Mouse (Mus musculus) limb, embryonic 11.5 days (tissue): ENCODE results near the gene Ncs1. TPM values are rescaled to one million over a fixed set of nuclear protein-coding genes. Genes with fewer than 3 reads are reported as not detected.

Source experiments
- ATAC-seq: fragments of 200-750 bp; cut with Nextera tagmentation; 2 replicates; pipeline ENCODE4 v1.8.0; 2017; ENCODE audit warnings: low read depth; ENCODE audit not compliant: insufficient number of reproducible peaks, low FRiP score, low TSS enrichment
- DNase-seq: peaks from one replicate; pipeline ENCODE4 v3.0.0-alpha.2; 2015; ENCODE audit warnings: low spot score
- H3K27ac ChIP-seq: fragments of 300-500 bp; sonication (generic); replicated peaks from 2 replicates; pipeline ENCODE4 v1.5.1; 2014; ENCODE audit warnings: low read depth, mild to moderate bottlenecking, low read length
- H3K27me3 ChIP-seq: fragments of 300-500 bp; sonication (generic); 2 replicates; pipeline ENCODE4 v1.6.1; 2014; ENCODE audit warnings: mild to moderate bottlenecking, low read length, mixed read lengths; ENCODE audit not compliant: control insufficient read depth, insufficient read depth
- H3K36me3 ChIP-seq: fragments of 300-500 bp; sonication (generic); 2 replicates; pipeline ENCODE4 v1.6.1; 2014; ENCODE audit warnings: mild to moderate bottlenecking, low read length, moderate library complexity, mixed read lengths; ENCODE audit not compliant: control insufficient read depth, insufficient read depth
- H3K4me1 ChIP-seq: fragments of 300-500 bp; sonication (generic); 2 replicates; pipeline ENCODE4 v1.6.1; 2014; ENCODE audit warnings: low read length, mixed read lengths; ENCODE audit not compliant: control insufficient read depth, insufficient read depth
- H3K4me2 ChIP-seq: fragments of 300-500 bp; sonication (generic); 2 replicates; pipeline ENCODE4 v1.6.1; 2014; ENCODE audit warnings: low read depth, mild to moderate bottlenecking, moderate library complexity; ENCODE audit not compliant: severe bottlenecking
- H3K4me3 ChIP-seq: fragments of 300-500 bp; sonication (generic); 2 replicates; pipeline ENCODE4 v1.5.1; 2014; ENCODE audit warnings: low read depth, low read length
- H3K9ac ChIP-seq: fragments of 300-500 bp; sonication (generic); 2 replicates; pipeline ENCODE4 v1.6.1; 2014; ENCODE audit warnings: mild to moderate bottlenecking, low read length
- H3K9me3 ChIP-seq: fragments of 300-500 bp; sonication (generic); 2 replicates; pipeline ENCODE4 v1.6.1; 2016; ENCODE audit warnings: low read length; ENCODE audit not compliant: control insufficient read depth
- WGBS: fragments of 180-500 bp; shearing (Covaris S2); extraction: QIAGEN DNeasy Blood & Tissue Kit; methylation state at CpG from one replicate; pipeline ENCODE4 v1.1.7; 2014; 5-methylcytosine and 5-hydroxymethylcytosine counted together
- polyA plus RNA-seq: library from polyadenylated mRNA; unstranded; fragments of >200 nt; fragmentation: Nextera tagmentation; extraction: Ambion mirVana; gene quantifications from 2 replicates; pipeline ENCODE4 v1.2.1, GENCODE M21; 2014

The Ncs1 gene
- polyA plus RNA-seq = 59.6 and 61.9 TPM in 2 replicates

DNA sequence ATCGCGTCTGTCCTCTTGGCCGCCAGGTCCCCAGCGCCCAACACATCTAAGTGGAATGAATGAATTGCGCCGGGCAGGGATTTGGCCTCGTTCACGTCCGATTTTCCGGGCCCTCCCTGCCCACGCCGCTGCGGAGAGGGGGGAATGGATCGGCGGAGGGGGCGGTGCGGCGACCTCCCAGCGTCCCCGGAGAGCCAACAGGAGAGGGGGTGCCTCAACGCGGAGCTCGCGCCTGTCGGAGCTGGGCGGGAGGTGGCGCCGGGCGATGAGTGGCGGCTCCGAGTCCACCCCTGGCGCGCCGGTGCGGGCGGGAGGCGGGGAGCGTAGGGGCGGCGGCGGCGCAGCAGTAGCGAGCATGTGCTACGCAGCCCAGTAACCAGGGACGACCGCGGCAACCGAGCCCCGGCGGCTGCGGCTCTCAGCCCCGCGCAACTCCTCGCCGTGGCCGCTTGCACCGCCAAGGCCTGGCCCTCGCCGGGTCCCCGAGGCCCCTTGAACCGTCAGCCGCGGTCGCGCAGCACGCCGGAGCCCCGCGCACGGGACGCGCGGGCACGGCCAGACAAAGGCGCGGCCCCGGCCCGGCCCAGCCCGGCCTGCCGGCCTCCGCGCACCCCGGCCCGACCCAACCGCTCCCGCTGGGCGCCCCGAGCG is at the start of gene Ncs1:
Ncs1 (plus strand) TSS at position 333 of the 651 bp plus-strand sequence.
- peak within 1 kb of the TSS; percentile 94 for H3K9ac ChIP-seq
- no peaks in the 10 kb centered on the region for H3K36me3 ChIP-seq
- no peaks in the 10 kb centered on the region for H3K9me3 ChIP-seq
- H3K4me1 ChIP-seq = peaks cover 20% of the 10 kb centered on the region
- peak; percentile 73 for ATAC-seq
- DNase-seq = peak; percentile 79
- H3K27me3 ChIP-seq = no peaks in the 10 kb centered on the region
- H3K27ac ChIP-seq = peak within 1 kb of the TSS; percentile 78
- under 1% methylated on average over 86 of the region's 89 CpGs for WGBS
- H3K4me3 ChIP-seq = peak within 1 kb of the TSS; percentile 86
- peak within 1 kb of the TSS; percentile 84 for H3K4me2 ChIP-seq

- 91% methylated on average over 4 of the region's 4 CpGs for WGBS
- H3K36me3 ChIP-seq = no peaks in the 10 kb centered on the region; the same call in 1 of the 2 replicates
- no peaks in the 10 kb centered on the region for H3K27me3 ChIP-seq
- H3K9me3 ChIP-seq = no peaks in the 10 kb centered on the region
- peaks cover 13% of the 10 kb centered on the region for H3K4me1 ChIP-seq
- no peak for DNase-seq
- no peak for ATAC-seq
- no peak overlapping the region for H3K4me3 ChIP-seq
- H3K27ac ChIP-seq = no peak overlapping the region
- H3K4me2 ChIP-seq = no peak overlapping the region
- no peak overlapping the region for H3K9ac ChIP-seq
Measured at GRCm38 (mm10) chr2:31198621-31199020, 47.0 kb upstream of the Ncs1 start.

GRCm38 (mm10) chr2:31200051-31200450 is 45.6 kb upstream of the Ncs1 start:
- 90% methylated on average over 2 of the region's 2 CpGs for WGBS
- Histone ChIP-seq H3K9ac (no peak overlapping the region), H3K4me3 (no peak overlapping the region), H3K36me3 (no peaks in the 10 kb centered on the region; the same call in 1 of the 2 replicates), H3K4me2 (no peak overlapping the region), H3K9me3 (no peaks in the 10 kb centered on the region), H3K27me3 (no peaks in the 10 kb centered on the region), H3K4me1 (peaks cover 13% of the 10 kb centered on the region), H3K27ac (no peak overlapping the region)
- no peak for ATAC-seq
- DNase-seq = no peak

DNA sequence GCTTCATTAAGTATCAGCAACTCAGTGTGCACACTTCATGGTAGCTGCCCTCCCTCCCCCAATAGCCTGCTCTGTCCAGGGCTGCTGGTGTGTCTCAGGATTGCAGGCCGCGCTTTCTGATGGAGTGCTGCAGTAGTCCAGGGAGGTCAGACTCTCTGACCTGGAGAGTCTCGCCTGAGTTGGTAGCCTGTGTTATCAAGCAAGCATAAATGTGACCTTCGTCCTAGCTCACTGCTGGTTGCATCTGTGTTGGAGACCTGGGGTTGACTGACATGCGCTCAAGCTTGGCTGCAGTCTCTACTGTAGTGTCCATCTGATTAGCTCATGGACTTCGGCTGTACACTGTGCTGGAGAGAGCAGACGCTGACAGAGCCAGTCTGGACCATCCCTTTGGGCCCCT is 43.8 kb upstream of the Ncs1 start:
- Histone ChIP-seq H3K36me3 (no peaks in the 10 kb centered on the region; the same call in 1 of the 2 replicates), H3K4me1 (peaks cover 19% of the 10 kb centered on the region), H3K4me3 (no peak overlapping the region), H3K27ac (no peak overlapping the region), H3K9me3 (no peaks in the 10 kb centered on the region), H3K9ac (no peak overlapping the region), H3K4me2 (no peak overlapping the region), H3K27me3 (no peaks in the 10 kb centered on the region)
- 70% methylated on average over 7 of the region's 7 CpGs for WGBS
- ATAC-seq (no peak), DNase-seq (no peak)

GRCm38 (mm10) chr2:31202357-31202756 is 43.3 kb upstream of the Ncs1 start:
- Histone ChIP-seq H3K4me3 (no peak overlapping the region), H3K9me3 (no peaks in the 10 kb centered on the region), H3K27ac (no peak overlapping the region), H3K36me3 (no peaks in the 10 kb centered on the region; the same call in 1 of the 2 replicates), H3K27me3 (no peaks in the 10 kb centered on the region), H3K4me1 (peaks cover 19% of the 10 kb centered on the region), H3K4me2 (no peak overlapping the region), H3K9ac (no peak overlapping the region)
- 6% methylated on average over 3 of the region's 3 CpGs for WGBS
- ATAC-seq = no peak
- no peak for DNase-seq

DNA sequence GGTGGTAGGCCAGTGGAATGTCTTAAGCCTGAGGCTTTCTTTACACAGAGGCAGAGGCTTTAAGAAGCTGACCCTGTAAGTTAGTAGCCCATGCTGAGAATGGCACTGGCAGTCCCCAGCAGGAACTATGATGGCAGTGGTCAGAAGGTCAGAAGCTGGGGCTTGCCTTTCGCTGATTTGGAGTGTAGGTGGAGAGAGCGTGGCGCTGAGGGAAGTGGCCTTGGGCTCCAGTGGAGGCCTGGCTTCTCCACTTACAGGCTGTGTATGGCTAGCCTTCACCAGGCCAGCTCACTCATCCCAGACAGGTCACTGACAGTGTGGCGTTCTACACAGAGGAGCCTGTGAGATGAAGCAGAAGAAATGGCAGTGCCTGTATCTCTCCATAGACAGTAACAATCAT is 42.7 kb upstream of the Ncs1 start:
- Histone ChIP-seq H3K9ac (no peak overlapping the region), H3K4me1 (peaks cover 19% of the 10 kb centered on the region), H3K36me3 (no peaks in the 10 kb centered on the region), H3K9me3 (no peaks in the 10 kb centered on the region), H3K27me3 (no peaks in the 10 kb centered on the region), H3K4me2 (no peak overlapping the region), H3K4me3 (no peak overlapping the region), H3K27ac (no peak overlapping the region)
- no peak for DNase-seq
- WGBS = 87% methylated on average over 4 of the region's 4 CpGs
- no peak for ATAC-seq

DNA sequence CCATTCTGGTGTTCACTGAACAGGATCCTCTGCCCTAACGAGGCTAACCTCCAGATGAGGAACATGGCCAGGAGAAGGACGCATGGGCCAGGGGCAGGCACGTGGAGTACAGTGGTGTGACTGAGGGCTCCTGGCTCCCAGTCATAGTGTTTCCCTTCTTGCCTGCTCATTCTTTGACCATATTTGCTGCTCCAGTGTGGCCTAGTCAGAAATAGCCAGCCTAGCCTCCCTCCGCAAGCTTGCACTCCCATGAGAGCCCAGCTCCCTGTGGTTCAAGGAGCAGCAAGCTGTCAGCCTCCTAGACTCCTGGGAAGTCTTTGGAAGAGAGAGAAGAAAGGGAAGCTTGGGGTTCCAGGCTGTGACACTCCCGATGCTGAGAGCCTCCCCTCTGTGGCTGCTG is 40.9 kb upstream of the Ncs1 start:
- H3K9me3 ChIP-seq = no peaks in the 10 kb centered on the region
- H3K4me1 ChIP-seq = peaks cover 19% of the 10 kb centered on the region
- ATAC-seq (no peak), DNase-seq (no peak)
- H3K9ac ChIP-seq = no peak overlapping the region
- H3K36me3 ChIP-seq = peaks cover 3% of the 10 kb centered on the region; the same call in 1 of the 2 replicates
- no peak overlapping the region for H3K4me3 ChIP-seq
- no peak overlapping the region for H3K4me2 ChIP-seq
- no peak overlapping the region for H3K27ac ChIP-seq
- H3K27me3 ChIP-seq = no peaks in the 10 kb centered on the region
- 85% methylated on average over 5 of the region's 5 CpGs for WGBS

DNA sequence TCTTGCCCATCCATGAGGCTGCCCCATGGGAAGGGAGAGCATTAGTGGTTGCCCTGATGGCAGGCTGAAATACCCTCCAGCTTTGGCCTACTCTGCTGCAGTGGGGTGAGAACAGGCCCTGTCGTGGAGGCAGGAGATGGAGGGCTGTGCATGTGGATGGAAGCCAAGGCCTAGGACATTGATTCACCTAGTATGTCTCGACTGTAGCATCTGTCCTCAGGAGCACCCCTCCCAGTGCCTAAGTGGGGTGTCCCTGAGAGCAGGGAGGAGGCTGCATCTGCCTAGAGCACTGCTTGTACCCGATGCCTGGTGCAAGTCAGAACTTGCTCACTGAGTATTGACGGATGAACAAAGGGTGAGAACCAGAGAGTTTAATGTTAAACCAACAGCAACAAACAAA is 39.4 kb upstream of the Ncs1 start:
- H3K27me3 ChIP-seq = no peaks in the 10 kb centered on the region
- ATAC-seq (no peak), DNase-seq (no peak)
- peaks cover 19% of the 10 kb centered on the region for H3K4me1 ChIP-seq
- H3K36me3 ChIP-seq = peaks cover 3% of the 10 kb centered on the region; the same call in 1 of the 2 replicates
- H3K4me2 ChIP-seq = no peak overlapping the region
- no peak overlapping the region for H3K4me3 ChIP-seq
- H3K27ac ChIP-seq = no peak overlapping the region
- WGBS = 84% methylated on average over 4 of the region's 4 CpGs
- no peaks in the 10 kb centered on the region for H3K9me3 ChIP-seq
- no peak overlapping the region for H3K9ac ChIP-seq

DNA sequence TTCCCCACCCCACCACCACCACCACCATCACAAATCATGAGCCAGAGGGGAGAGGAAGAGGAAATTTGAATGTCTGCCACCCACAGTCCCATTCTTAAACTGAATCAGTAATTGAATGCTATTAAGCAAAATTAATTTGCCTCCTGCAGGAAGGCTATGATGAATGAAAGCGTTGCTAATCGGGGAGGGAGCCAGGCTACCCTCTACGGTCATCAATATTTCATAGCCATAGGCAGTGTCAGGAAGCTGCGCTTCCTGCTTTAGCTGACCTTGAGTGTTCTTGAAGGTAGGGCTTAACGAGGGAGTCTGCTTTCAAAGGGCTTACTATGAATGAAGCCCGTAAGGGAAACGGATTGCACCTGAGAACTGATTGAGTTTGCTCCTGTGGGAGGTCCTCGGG is 38.7 kb upstream of the Ncs1 start:
- H3K9me3 ChIP-seq = no peaks in the 10 kb centered on the region
- H3K27me3 ChIP-seq = no peaks in the 10 kb centered on the region
- H3K36me3 ChIP-seq = peaks cover 3% of the 10 kb centered on the region; the same call in 1 of the 2 replicates
- peaks cover 17% of the 10 kb centered on the region for H3K4me1 ChIP-seq
- no peak for ATAC-seq
- no peak overlapping the region for H3K27ac ChIP-seq
- H3K4me3 ChIP-seq = no peak overlapping the region
- H3K4me2 ChIP-seq = no peak overlapping the region
- H3K9ac ChIP-seq = no peak overlapping the region
- no peak for DNase-seq
- 28% methylated on average over 8 of the region's 8 CpGs for WGBS
